Mouse (Mus musculus) lung, postnatal 25 days (tissue): ENCODE data around the gene Wdpcp.
"Not testable (repeated sequence)": the region's sequence is repeated elsewhere in the genome, so short reads cannot be mapped to it uniquely, and the experiment has no call there.

Experiments
- DNase-seq: peaks from one replicate; pipeline ENCODE4 v3.0.0; 2022; ENCODE audit warnings: low spot score

Gene Wdpcp

DNA sequence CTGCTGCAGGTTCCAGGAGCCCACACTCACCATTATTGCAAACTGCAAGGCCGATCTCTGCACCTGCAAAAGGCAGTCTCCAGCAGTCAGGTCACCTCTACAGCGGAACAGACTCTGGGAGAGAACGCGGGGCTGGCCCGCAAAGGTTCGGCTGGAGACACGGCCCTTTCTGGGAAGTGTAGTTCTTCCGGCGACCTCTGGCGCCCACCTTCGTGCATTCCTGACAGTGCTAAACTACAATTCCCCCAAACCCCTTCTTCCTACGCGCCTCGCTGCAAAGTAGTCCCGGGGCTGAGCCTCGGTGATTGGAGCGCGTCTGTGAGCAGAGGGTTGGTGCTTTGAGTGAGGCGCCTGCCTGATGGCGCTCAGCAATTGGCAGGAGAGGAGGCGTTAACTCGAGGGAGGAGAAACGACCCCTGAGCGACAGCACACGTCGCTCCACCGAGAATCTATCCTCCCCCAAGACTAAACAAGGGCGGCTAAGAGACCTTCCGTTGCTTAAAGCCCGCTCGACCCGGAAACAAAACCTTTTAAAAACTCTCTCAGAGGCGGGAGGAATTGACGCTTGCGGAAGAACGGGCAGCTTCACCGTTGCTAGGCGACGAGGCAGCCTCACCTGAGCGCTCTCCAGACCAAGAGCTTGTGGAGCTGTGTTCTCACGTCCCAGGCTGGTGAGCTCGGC lies at the start of gene Wdpcp, which contains the start of gene Mdh1:
Wdpcp (plus strand) TSS at position 536 of the 682 bp plus-strand sequence.
Mdh1 (minus strand) TSS at position 668 of the 682 bp plus-strand sequence.
- DNase-seq: peak; percentile 98

DNA sequence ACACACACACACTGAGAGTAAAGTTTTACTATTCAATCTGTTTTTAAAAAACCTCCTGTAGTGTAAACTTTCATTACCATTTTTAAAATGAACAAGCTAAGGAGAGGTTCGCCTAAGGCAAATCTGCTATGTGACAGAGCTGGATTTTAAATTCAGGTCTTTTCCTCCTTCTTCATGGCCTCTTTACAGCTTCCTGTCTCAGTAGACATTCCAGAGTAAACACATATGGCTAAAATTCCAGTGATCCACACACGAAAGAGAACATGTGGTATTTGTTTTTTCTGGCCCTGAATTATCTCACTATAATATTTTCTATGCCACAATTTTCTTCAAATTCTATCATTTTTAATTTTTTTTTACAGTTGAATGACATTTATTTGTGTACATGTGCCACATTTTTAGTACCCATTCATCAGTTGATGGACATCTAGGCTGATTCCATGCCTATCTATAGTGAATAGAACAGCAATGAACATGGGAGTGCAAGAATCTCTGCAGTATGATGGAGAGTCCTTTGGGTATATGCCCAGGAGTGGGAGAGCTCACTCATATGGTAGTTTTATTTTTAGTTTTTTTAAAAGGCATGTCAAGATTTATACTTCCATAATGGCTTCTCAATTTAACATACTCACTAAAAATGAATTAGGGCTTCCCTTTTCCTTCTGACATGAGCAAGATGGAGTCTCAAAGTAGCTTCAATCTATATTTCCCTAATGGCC lies 43.2 kb upstream of the Wdpcp start:
- no peak for DNase-seq

- DNase-seq: not testable (repeated sequence)
Measured at GRCm38 (mm10) chr11:21530856-21531255, 41.2 kb upstream of the Wdpcp start.

DNA sequence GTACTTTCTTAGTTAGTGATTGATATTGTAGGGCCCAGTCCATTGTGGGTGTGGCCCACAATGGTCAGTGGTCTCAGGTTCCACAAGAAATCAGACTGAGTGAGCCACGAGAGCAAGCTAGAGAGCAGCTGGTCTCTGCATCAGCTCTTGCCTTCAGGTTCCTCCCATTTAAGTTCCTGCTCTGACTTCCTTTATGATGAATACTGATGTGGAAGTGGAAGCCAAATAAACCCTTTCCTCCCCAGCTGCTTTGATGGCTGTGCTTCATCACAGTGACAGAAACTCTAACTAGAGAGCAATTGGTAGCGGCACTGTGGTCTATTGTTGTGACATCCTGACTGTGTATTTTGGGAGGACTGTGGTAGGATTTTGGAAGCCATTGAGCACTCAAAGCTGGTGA lies 32.0 kb upstream of the Wdpcp start:
- no peak for DNase-seq

GRCm38 (mm10) chr11:21540622-21541021 lies 31.4 kb upstream of the Wdpcp start:
- no peak for DNase-seq

DNA sequence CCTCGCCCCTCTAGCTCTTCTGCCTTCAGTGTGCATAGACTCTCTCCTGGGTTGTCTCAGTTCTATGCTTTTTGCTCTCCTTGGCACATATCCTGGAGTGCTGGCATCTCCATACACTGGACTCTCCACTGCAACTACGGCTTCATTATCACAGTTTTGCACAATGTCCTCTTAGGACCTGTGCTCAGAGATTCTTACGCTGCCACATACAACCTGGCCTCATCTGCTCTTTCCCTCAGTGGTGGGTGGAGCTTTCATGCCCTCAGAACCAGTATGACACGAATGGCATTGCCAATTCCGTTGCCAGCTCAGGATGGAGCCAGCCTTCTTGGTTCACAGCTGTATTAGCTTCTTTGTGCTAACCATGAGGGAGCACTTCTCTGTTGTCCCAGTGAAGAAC lies 29.3 kb upstream of the Wdpcp start:
- no peak for DNase-seq

GRCm38 (mm10) chr11:21545021-21545420 lies 27.0 kb upstream of the Wdpcp start:
- no peak for DNase-seq

DNA sequence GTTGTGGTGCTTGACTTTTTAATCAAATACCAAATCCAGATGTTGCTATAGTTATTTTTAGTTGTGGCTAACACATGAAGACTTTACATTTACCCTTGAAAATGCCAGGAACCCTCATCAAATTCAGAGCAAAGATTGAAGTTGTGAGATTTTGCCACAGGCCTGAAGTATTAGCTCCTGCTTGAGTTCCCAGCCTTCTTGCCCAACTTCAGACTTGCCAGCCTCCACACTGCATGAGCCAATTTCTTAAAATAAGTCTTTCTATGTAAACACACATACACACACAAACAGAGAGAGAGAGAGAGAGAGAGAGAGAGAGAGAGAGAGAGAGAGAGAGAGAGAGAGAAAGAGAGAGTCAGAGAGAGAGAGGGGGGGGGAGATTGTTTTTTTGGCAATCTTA lies 26.1 kb upstream of the Wdpcp start:
- DNase-seq: no peak

GRCm38 (mm10) chr11:21546671-21547070 lies 25.4 kb upstream of the Wdpcp start:
- DNase-seq: no peak

DNA sequence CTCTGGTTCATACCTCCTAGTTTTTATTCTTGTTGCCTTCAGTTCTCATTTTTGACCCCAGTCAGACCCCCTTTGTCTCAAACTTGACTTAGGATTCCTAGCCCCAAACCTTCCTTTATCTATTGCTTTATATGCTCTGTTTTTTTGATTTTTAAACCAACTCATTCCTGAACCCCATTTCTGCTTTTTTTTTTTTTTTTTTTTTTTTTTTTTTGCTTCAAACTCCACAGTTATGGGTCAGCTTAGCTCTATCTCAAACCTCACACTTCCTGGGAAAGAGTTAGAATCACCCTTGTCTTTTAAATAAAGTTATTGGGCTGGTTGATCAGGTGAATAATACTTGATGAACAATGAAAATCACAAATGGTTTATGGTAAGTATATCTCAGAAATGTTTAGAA lies 24.5 kb upstream of the Wdpcp start:
- no peak for DNase-seq

DNA sequence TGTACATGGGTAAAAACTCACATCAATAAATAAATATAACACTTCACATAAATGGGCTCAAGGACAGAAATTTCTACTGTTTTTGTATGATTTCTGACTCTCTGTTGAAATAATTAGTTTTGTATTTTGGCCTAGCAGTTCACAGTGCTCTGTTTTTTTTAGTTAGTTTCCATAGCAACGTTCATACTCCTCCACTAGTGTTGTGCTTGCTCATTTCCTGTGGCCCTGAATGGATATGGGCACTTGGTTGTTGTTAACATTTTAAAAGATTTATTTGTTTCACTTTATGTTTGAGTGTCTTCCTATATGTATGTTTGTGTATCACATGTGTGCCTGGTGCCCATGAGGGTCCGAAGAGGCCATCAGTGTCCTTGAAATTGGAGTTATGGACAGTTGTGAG lies 23.0 kb upstream of the Wdpcp start:
- DNase-seq: no peak

GRCm38 (mm10) chr11:21549754-21550153 lies 22.3 kb upstream of the Wdpcp start:
- no peak for DNase-seq

GRCm38 (mm10) chr11:21550222-21551173 lies 21.5 kb upstream of the Wdpcp start:
- no peak for DNase-seq

DNA sequence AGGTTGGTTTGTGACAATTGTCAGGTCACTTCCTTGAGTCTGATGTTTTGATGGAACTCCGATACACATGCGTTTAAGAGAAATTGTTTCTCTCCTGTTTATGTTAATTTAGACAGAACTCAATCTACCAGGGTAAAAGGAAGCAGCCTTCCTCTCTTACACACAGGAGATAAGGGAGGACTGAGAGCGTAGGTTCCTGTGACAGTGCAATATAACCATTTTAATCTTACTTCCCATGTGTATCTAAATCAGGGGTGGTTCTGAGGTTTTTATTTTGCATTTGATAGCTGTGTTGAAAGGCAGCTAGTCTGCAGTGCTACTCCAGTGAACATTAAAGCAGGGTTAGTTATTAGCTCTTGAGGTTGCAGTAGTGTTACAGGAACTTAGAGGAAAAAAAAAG lies 20.0 kb upstream of the Wdpcp start:
- no peak for DNase-seq

DNA sequence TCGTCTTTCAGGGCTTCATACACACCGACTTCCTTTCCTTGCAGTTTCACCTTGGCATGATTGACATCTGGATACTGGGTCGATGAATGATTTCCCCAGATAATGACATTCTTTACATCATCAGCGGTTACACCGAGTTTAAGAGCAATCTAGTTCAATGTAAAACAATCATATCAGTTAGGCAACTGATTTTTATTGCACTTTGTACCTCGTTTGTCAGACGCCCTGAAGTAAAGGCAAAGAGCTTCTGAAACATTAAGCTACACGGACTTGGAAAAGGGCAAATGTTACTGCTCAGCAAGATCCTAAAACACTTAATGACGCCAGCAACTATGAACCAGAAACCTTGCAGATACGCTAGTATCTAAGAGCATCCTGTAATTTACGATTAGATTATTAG lies 12.3 kb upstream of the Wdpcp start:
- DNase-seq: no peak

GRCm38 (mm10) chr11:21561347-21561746 lies 10.7 kb upstream of the Wdpcp start:
- DNase-seq: no peak

GRCm38 (mm10) chr11:21563617-21564325 lies 8.3 kb upstream of the Wdpcp start:
- no peak for DNase-seq

DNA sequence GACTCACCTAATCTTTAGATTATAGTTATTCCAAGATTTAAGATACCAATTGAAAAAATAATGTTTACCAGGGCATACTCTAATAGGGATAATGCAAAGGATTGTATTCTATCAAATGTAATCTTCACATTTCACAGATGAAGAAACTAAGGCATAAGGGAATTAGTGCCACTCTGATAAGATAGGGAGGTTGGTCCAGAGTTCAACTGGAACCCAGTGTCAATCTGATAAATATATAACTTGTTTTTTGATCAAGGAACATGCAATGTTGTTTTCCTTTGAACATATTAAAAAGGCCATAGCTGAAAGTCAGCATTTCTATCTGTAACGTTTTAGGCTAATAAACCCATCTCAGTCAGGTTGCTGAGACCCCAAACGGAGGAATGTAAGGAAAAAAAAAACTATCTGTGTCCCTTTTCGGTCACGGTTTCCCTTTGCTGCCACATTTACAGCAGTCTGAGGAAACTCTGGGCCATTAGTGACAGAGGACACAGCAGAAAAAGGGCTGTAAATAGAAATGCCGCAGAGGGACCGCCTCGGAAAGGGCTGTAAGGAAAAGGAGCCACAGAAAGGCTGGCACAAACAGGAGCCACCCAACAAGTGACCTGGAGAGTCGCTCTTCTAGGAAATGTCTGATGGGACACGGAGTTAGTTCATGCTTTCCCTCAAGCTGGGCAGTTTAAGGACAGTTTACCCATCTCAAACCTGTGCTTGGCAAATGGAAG lies 7.2 kb upstream of the Wdpcp start:
- DNase-seq: no peak

DNA sequence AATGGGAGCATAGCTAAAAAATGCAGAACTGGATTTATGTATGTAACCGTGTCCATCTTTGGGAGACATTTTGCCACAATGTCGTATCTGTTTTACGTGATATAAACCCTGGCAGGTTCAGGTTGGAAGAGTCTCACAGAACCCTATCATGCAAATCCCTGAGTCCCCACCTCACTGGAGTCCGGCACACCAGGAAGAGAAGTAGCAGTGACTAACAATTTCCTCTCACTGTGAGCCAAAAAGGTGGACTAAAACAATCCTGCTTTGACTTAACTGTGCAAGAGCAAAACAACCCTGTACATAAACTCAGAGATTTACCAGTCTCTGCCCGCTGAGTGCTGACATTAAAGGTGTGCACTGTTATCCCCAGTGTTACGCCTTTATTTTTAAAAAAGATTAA lies 5.1 kb upstream of the Wdpcp start:
- no peak for DNase-seq

GRCm38 (mm10) chr11:21567733-21568132 lies 4.3 kb upstream of the Wdpcp start:
- DNase-seq: no peak

DNA sequence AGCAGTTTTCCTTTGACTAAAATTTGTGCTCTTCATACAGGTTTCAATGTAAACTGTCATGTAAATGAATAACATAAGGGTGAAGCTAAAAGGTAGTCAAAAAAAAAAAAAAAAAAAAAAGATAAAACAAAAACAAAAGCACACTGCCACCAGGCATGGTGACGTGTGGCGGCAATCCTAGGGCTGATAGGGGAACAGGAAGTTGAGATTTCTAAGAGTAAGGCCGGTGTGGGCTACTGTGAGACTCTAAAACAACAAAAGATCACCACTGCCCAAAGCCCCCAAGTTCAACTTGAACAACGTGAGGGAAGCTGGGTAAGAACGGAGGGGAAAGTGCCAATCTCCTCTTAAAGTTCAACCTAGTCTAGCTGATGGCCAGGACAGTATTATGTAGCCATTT lies 3.0 kb upstream of the Wdpcp start:
- DNase-seq: no peak
